Comparison of ENCODE assay signal across 23 mouse cellular contexts in genomic region chr4:95819650-95820049, GRCm38 (mm10).
DNase-seq lines count a peak whose midpoint lies in the region; ATAC-seq lines count a peak whose summit lies in the region.
"Had no signal": no experiment of that assay in that cellular context is flagged by ENCODE, and none has a peak within 500 bp of the region (broad histone marks: within the 10 kb centered on the region; RNA-seq: fewer than 3 reads in every experiment).

No protein-coding gene starts in this region.

- no peaks in the 10 kb centered on the region for H3K9me3 ChIP-seq in hindbrain, embryonic 11.5 days (ENCODE audit: control insufficient read depth, low read length)
- H3K9me3 ChIP-seq in hindbrain, embryonic 14.5 days (ENCODE audit: control insufficient read depth, low read length): no peaks in the 10 kb centered on the region
- H3K9me3 ChIP-seq in neural tube, embryonic 15.5 days (replicated peaks): no peaks in the 10 kb centered on the region
- no peaks in the 10 kb centered on the region for H3K9me3 ChIP-seq in embryonic facial prominence, embryonic 14.5 days (ENCODE audit: control insufficient read depth, low read length)
- no peaks in the 10 kb centered on the region for H3K9me3 ChIP-seq in neural tube, embryonic 12.5 days
- H3K9me3 ChIP-seq: forebrain, embryonic 13.5 days; heart, embryonic 10.5 days; liver, embryonic 12.5 days; stomach, embryonic 15.5 days had no signal

- no peaks in the 10 kb centered on the region for H3K4me1 ChIP-seq in hindbrain, embryonic 11.5 days (replicated peaks; ENCODE audit: control insufficient read depth, insufficient read depth, low read length)
- no peaks in the 10 kb centered on the region for H3K4me1 ChIP-seq in hindbrain, embryonic 14.5 days (replicated peaks; ENCODE audit: control insufficient read depth, insufficient read depth, low read length)
- no peaks in the 10 kb centered on the region for H3K4me1 ChIP-seq in neural tube, embryonic 15.5 days
- H3K4me1 ChIP-seq in embryonic facial prominence, embryonic 14.5 days (ENCODE audit: control insufficient read depth, insufficient read depth, low read length): peaks cover 30% of the 10 kb centered on the region
- H3K4me1 ChIP-seq in neural tube, embryonic 12.5 days: no peaks in the 10 kb centered on the region
- H3K4me1 ChIP-seq: forebrain, embryonic 13.5 days; liver, embryonic 12.5 days; stomach, embryonic 15.5 days had no signal

- no peak overlapping the region for H3K4me2 ChIP-seq in hindbrain, embryonic 11.5 days (replicated peaks; ENCODE audit: low read depth, low read length)
- no peak overlapping the region for H3K4me2 ChIP-seq in hindbrain, embryonic 14.5 days (replicated peaks)
- no peak overlapping the region for H3K4me2 ChIP-seq in neural tube, embryonic 15.5 days
- no peak overlapping the region for H3K4me2 ChIP-seq in embryonic facial prominence, embryonic 14.5 days (ENCODE audit: low read depth, low read length)
- no peak overlapping the region for H3K4me2 ChIP-seq in neural tube, embryonic 12.5 days (replicated peaks)
- H3K4me2 ChIP-seq: forebrain, embryonic 13.5 days; liver, embryonic 12.5 days; stomach, embryonic 15.5 days had no signal

- no peak overlapping the region for H3K4me3 ChIP-seq in hindbrain, embryonic 11.5 days (ENCODE audit: low read depth, low read length)
- no peak overlapping the region for H3K4me3 ChIP-seq in hindbrain, embryonic 14.5 days (replicated peaks; ENCODE audit: low read length)
- H3K4me3 ChIP-seq in neural tube, embryonic 15.5 days (replicated peaks): no peak overlapping the region
- H3K4me3 ChIP-seq in embryonic facial prominence, embryonic 14.5 days (ENCODE audit: low read depth, low read length): no peak overlapping the region
- H3K4me3 ChIP-seq in neural tube, embryonic 12.5 days: no peak overlapping the region
- H3K4me3 ChIP-seq: forebrain, embryonic 13.5 days; heart, embryonic 10.5 days; liver, embryonic 12.5 days; myocyte; stomach, embryonic 15.5 days had no signal

- peak; percentile 79 for ATAC-seq in hindbrain, embryonic 11.5 days (ENCODE audit: low FRiP score)
- ATAC-seq in hindbrain, embryonic 14.5 days (ENCODE audit: low FRiP score): no peak
- ATAC-seq in neural tube, embryonic 15.5 days (ENCODE audit: low FRiP score): no peak
- no peak; the same call in 1 of the 2 replicates for ATAC-seq in embryonic facial prominence, embryonic 14.5 days (ENCODE audit: low read depth)
- ATAC-seq in neural tube, embryonic 12.5 days (ENCODE audit: low FRiP score, low read depth): peak; percentile 44; the same call in 1 of the 2 replicates
- ATAC-seq: forebrain, embryonic 13.5 days; liver, embryonic 12.5 days; midbrain, embryonic 16.5 days had no signal

- no peaks in the 10 kb centered on the region for H3K27me3 ChIP-seq in hindbrain, embryonic 11.5 days (ENCODE audit: control insufficient read depth, insufficient read depth, low read length)
- no peaks in the 10 kb centered on the region for H3K27me3 ChIP-seq in hindbrain, embryonic 14.5 days (ENCODE audit: control insufficient read depth, insufficient read depth, low read length)
- no peaks in the 10 kb centered on the region for H3K27me3 ChIP-seq in neural tube, embryonic 15.5 days (replicated peaks)
- no peaks in the 10 kb centered on the region for H3K27me3 ChIP-seq in embryonic facial prominence, embryonic 14.5 days (replicated peaks; ENCODE audit: control insufficient read depth, insufficient read depth, low read length)
- no peaks in the 10 kb centered on the region for H3K27me3 ChIP-seq in neural tube, embryonic 12.5 days (replicated peaks)
- H3K27me3 ChIP-seq: forebrain, embryonic 13.5 days; liver, embryonic 12.5 days; stomach, embryonic 15.5 days had no signal

- H3K36me3 ChIP-seq in hindbrain, embryonic 11.5 days (ENCODE audit: control insufficient read depth, insufficient read depth, low read length): no peaks in the 10 kb centered on the region
- H3K36me3 ChIP-seq in hindbrain, embryonic 14.5 days (replicated peaks; ENCODE audit: control insufficient read depth, insufficient read depth): no peaks in the 10 kb centered on the region
- H3K36me3 ChIP-seq in neural tube, embryonic 15.5 days: no peaks in the 10 kb centered on the region
- H3K36me3 ChIP-seq in embryonic facial prominence, embryonic 14.5 days (ENCODE audit: control insufficient read depth, insufficient read depth, low read length): no peaks in the 10 kb centered on the region
- H3K36me3 ChIP-seq in neural tube, embryonic 12.5 days: no peaks in the 10 kb centered on the region
- H3K36me3 ChIP-seq: heart, embryonic 10.5 days; liver, embryonic 12.5 days; stomach, embryonic 15.5 days had no signal

- WGBS in hindbrain, embryonic 11.5 days: 53% methylated on average over 2 of the region's 2 CpGs
- WGBS in hindbrain, embryonic 14.5 days: 49% methylated on average over 2 of the region's 2 CpGs
- WGBS in neural tube, embryonic 15.5 days: 45% methylated on average over 2 of the region's 2 CpGs
- 33% methylated on average over 2 of the region's 2 CpGs for WGBS in embryonic facial prominence, embryonic 14.5 days
- WGBS in neural tube, embryonic 12.5 days: 46% methylated on average over 2 of the region's 2 CpGs

- DNase-seq in hindbrain, embryonic 11.5 days (ENCODE audit: low spot score): peak; percentile 34
- no peak for DNase-seq in hindbrain, embryonic 14.5 days (ENCODE audit: low spot score)
- DNase-seq in neural tube, embryonic 10.5 days (ENCODE audit: extremely low spot score, low spot score): peak; percentile 33
- DNase-seq in embryonic facial prominence, embryonic 14.5 days (ENCODE audit: low spot score): peak; percentile 32
- no peak for DNase-seq in cerebellum, postnatal 4 days (ENCODE audit: low spot score in 2 of 2)
- DNase-seq in spleen, adult 12 weeks (ENCODE audit: low spot score): no peak
- DNase-seq: adrenal gland, postnatal 36 days; cerebellum, postnatal 10 days; gastrocnemius, postnatal 10 days; kidney, adult 2 months; kidney, postnatal 10 days; left cerebral cortex, postnatal 4 days; lung, adult 18-20 months; lung, postnatal 10 days; thymus, postnatal 25 days had no signal

- no peak overlapping the region for H3K27ac ChIP-seq in hindbrain, embryonic 11.5 days (ENCODE audit: low read depth, low read length)
- no peak overlapping the region for H3K27ac ChIP-seq in hindbrain, embryonic 14.5 days
- no peak overlapping the region for H3K27ac ChIP-seq in neural tube, embryonic 15.5 days (replicated peaks)
- H3K27ac ChIP-seq in embryonic facial prominence, embryonic 14.5 days (replicated peaks; ENCODE audit: low read depth, low read length): no peak overlapping the region
- no peak overlapping the region for H3K27ac ChIP-seq in neural tube, embryonic 12.5 days
- H3K27ac ChIP-seq: forebrain, embryonic 13.5 days; heart, embryonic 10.5 days; liver, embryonic 12.5 days; stomach, embryonic 15.5 days had no signal

- no peak overlapping the region for H3K9ac ChIP-seq in hindbrain, embryonic 11.5 days (ENCODE audit: low read depth, low read length)
- H3K9ac ChIP-seq in hindbrain, embryonic 14.5 days: no peak overlapping the region
- H3K9ac ChIP-seq in neural tube, embryonic 15.5 days (replicated peaks): no peak overlapping the region
- H3K9ac ChIP-seq in embryonic facial prominence, embryonic 14.5 days (ENCODE audit: low read depth, low read length): no peak overlapping the region
- no peak overlapping the region for H3K9ac ChIP-seq in neural tube, embryonic 12.5 days
- H3K9ac ChIP-seq: forebrain, embryonic 13.5 days; liver, embryonic 12.5 days; stomach, embryonic 15.5 days had no signal

Comparison
In these comparisons a context has a peak if more than half of its experiments do, and no peak if none do; other contexts are left out.
1. ATAC-seq: peak in hindbrain, embryonic 11.5 days (single experiment) and neural tube, embryonic 12.5 days (single experiment); none in hindbrain, embryonic 14.5 days (single experiment), neural tube, embryonic 15.5 days (single experiment) and embryonic facial prominence, embryonic 14.5 days (single experiment).
2. DNase-seq: peak in hindbrain, embryonic 11.5 days (single experiment), neural tube, embryonic 10.5 days (single experiment) and embryonic facial prominence, embryonic 14.5 days (single experiment); none in hindbrain, embryonic 14.5 days (single experiment), cerebellum, postnatal 4 days (0 of 2) and spleen, adult 12 weeks (single experiment).